Mouse (Mus musculus): Measurements from ENCODE around the gene Pde6d.

The Pde6d gene

DNA sequence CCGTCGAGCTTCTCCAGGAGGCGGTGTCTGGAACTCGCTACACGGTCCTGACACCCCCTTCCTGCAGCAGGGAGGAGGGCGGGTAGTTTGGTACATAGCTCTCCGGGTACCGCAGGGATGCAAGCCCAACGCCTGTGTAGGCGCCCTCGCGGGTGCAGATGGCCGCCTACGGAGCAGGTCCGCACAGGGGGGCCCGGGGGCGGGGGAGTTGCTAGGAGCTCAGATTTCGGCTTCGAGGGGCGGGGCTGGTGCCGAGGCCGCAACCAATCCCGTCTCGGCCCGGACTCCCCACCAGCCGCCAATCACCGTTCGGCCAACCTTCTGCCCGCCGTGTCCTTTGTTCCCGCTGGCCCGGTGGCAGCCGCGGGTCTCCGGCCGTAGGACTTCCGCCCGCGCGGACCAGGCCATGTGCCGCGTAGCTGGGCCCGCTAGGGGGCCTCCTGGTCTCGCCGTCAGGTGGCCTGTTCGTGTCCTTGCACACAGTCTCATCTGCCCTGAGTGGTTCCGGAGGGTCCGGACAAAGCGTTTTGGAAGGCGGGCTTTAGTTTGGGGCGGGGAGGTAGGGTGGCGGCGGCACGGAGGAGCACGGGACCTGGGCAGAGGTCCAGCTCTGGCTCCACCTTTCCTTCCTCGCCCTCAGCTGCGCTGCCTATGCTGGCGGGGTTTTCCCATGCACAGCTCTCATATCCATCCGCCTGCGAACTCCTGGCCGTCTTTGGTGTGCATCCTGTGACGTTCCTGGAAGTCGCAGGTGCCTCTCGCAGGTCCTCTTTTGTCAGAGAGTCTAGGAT is 78.3 kb downstream of the Pde6d start:
- DNase-seq (ENCODE audit: low read depth, low spot score) = peak; percentile 88

DNA sequence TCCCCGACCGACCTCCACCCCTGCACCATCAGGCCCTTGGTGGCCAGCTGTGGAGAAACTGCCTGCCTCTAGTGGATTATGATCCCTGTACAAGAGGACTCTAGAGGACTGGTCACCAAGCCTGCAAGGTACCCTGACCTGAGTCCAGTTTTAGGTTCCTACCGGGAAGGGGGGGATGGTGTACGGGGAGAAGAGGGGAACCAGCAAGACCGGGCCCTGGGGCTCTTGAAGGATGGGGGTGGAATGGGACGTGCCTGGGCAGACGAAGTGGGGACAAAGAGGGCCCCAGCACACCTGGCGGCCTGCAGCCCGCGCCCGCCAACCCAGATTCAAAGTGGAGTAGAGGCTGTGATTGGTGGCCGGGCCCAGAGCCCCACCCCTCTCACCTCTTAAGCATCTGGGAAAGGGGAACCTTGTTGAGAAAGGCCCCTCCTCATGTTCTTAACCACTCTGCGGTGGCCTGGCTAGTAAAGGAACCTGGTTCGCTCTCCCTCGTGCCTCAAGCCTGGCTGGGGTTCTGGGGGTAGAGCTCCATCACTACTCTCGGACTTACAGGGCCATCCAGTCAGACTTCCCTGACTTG is 79.2 kb downstream of the Pde6d start:
- no peak for DNase-seq (ENCODE audit: low read depth, low spot score)

DNA sequence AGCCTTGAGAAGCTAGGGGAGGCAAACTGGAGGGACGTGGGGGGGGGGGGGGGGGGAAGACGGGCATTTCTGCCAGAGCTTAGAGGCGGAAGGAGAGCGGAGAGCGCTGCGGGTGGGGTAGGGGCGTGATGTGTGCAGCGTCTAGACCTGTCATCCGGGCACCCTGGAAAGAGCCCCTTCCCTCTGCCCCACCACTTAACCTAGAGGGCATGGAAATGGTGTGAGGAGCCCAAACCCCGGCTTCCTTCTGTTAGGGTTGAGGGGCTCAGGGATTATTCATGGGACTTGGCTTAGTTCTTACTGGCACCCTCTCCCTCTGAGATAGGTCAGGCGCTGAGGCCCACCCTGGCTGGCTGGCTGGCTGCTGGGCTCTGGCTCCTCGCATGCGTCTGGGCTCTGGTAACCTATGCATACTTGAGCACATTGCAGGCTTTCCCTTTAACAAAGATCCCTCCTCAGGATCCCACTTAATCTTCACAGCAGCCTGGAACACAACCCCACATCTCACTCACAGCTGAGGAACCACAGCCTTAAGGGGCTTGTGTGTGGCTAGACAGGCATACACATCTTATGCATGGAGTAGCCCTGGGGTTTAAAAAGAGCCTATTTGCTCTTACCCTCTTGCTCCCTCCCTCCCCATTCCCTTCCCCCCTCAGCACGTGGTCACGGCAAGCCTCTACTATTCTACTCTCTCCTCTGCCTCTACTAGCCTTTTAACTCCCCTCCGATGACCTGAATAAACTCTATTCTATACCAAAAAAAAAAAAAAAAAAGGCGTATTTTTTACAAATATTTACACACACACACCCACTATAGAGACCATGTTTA is 80.0 kb downstream of the Pde6d start:
- DNase-seq (ENCODE audit: low read depth, low spot score) = no peak

DNA sequence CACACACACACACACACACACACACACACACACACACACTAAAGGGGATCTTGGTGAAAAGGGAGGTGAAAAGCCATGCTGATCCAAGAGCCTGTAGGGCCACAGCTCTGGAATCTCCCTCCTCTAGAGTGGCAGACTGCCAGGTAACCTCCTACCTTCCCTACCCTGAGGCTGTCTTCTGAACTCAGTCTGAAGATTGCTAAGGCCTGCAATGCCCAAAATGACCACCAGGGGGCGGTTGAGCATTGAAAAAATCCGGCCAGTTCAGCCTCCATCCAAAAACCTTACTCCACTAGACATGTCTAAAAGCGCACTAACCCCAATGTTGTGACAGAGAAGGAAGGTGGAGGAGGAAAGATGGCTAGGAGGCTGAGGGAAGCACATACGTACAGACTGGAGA is 80.9 kb downstream of the Pde6d start:
- DNase-seq (ENCODE audit: low read depth, low spot score) = no peak

DNA sequence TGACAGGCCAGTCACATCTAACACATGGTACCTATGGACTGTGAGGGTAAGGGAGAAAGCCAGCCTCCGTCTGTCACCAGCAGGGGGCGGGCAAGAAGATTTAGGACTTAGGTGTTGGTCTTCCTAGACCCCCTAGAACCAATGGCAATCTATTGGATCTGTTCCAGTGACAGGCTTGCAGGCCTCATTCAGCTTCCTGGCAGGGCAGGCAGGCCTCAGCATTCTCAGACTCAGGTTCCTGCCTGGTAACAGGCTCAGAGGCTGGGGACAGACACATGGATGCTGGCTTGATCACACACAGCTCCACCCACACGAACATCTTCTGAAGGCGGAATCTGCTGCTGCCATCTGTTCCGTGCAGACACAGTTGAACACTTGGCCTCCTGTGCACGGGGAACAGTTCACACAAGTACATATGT is 81.3 kb downstream of the Pde6d start:
- DNase-seq (ENCODE audit: low read depth, low spot score) = no peak

DNA sequence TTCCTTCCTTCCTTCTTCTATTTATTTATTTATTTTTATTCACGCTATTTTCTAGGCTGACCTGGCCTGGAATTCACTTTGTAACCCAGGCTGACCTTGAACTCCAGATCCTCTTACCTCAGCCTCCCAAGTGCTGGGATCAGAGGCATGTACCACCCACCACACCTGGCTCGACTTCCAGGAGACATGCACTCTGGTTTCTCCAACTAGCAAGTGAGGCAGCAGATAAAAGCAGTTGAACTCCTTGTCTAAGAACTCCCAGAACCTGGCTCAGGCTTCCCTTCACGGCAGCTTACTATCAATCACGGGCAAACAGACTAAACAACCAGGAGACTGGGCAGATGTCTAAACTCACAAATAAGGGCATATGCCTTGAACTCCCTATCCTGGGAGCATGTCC is 81.7 kb downstream of the Pde6d start:
- no peak for DNase-seq (ENCODE audit: low read depth, low spot score)

DNA sequence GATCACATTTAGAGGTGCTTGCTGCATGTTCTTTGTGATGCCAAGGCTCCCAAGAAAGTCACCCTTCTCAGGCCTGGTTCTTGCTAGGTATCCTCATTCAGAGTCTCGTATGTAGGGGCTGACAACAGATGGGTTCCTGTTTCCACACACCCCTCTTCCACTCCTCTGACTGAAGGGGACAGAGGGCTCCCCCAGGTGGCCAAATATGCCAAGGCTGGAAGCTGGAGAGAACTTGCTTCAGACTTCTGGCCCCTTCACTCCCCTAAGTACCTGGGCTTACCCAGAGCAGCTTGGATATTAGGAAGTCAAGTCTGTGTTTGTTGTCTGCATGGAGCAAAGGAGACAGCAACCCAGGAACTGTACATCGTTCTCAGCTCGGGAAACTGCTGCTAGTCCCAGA is 82.5 kb downstream of the Pde6d start:
- no peak for DNase-seq (ENCODE audit: low read depth, low spot score)

DNA sequence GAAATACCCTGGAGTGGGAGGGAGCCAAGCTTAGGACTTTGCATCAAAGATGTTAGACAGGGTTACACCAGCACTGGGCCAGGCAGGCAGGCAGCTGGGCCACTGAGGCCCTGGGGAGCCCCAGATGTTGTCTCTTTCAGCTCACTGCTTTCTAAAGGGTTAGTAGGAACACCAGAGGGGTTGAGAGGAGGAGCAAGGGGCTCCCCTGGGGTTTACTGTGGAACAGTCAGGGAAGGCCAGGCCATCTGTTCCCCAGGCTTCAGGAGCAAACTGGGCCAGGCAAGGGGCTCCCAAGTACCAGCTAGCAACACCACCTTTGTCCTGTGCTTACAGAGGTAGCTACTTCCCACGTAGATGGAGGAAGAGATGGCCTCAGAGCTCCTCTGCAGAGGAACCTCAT is 83.8 kb downstream of the Pde6d start:
- no peak for DNase-seq (ENCODE audit: low read depth, low spot score)

DNA sequence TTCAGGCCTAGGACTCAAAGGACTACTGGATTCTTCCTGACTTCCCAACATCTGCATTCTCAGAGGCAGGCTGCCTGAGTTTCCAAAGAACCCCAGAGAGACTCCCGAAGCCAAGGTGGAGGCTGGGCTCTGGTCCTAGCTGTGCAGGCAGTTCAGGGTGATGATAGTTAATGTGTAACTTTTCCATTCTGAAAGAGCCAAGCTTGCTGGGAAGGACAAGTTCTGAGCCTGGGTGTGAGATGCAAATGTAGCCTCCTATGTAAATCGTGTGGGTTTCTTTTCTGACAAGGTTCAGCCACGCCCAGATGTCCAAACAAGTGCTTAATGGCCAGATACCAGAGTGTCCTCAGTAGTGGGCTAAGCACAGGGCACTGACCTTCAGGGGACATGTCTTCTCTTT is 84.4 kb downstream of the Pde6d start:
- no peak for DNase-seq (ENCODE audit: low read depth, low spot score)

DNA sequence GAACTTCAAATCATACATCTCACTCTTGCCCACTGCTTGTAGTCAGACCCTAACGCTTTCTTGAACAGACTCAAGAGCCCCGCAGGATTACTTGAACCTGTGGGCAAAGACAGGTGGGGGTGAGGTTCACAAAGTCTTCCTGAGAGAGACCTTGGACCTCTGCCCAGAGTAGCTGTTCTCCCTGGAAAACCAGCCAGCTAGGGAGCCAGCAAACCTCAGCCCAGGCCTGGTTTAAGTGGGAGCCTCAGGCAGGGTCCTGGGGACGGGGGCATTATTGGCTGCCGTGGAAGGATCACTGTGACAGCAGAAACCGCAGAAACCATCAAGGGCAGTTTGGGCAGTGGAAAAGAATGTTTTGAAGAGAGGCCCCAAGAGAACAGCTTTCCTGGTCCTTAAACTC is 85.1 kb downstream of the Pde6d start:
- no peak for DNase-seq (ENCODE audit: low read depth, low spot score)

DNA sequence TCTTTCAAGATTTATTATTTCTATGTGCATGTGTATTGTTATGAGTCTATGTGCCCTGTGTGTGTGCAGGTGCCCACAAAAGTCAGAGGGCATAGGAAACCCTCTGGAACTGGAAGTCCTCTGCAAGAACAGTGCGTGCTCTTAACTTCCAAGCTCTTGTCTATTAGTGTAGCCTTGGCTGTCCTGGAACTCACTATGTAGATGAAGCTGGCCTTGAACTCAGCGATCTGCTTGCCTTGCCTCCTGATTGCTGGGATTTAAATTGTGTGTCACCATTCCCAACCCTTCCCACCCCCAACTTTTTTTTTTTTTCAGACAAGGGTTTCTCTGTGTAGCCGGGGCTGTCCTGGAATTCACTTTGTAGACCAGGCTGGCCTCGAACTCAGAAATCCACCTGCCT is 86.1 kb downstream of the Pde6d start:
- DNase-seq (ENCODE audit: low read depth, low spot score) = no peak

DNA sequence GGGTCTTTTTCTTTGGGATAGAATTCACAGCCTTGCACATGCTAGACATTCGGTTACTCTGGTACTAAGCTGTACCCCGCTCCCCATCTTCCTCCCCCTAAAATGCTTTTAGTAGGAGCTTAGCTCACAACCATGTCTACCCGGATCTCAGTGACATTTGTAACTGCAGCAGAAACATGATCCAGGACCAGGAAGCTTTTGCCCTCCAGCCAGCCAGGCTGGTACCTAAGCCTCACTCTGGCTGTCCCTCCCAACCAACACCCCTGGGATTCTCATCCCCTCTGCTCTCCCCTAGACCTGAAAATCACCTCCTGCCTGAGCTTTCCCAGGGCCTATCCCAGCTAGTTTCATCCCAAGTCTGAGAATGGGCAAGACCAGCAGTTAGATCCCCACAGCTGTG is 88.6 kb downstream of the Pde6d start:
- no peak for DNase-seq (ENCODE audit: low read depth, low spot score)
